Mouse (Mus musculus): ENCODE results near the gene Mettl1. TPM values are rescaled to one million over a fixed set of nuclear protein-coding genes. Genes with fewer than 3 reads are reported as not detected.
A peak's percentile ranks its signal among the peaks of the same experiment; 100 is the strongest.

The Mettl1 gene
- polyA plus RNA-seq, 1 experiment from 2014 or later: 17.4 TPM

GRCm38 (mm10) chr10:127054646-127055045 is 13.4 kb downstream of the Mettl1 start:
- peaks cover 19% of the 10 kb centered on the region for H3K27me3 ChIP-seq (ENCODE audit: control insufficient read depth, insufficient read depth, low read length)
- H3K36me3 ChIP-seq (ENCODE audit: control insufficient read depth, insufficient read depth, low read length): peaks cover 52% of the 10 kb centered on the region
- ATAC-seq (ENCODE audit: low FRiP score, low TSS enrichment) (no peak), DNase-seq (no peak)
- no peak overlapping the region for H3K4me3 ChIP-seq (replicated peaks; ENCODE audit: low read depth, low read length)
- 75% methylated on average over 4 of the region's 4 CpGs for WGBS
- H3K27ac ChIP-seq (replicated peaks; ENCODE audit: low read depth, low read length): no peak overlapping the region
- no peak overlapping the region for H3K9ac ChIP-seq (replicated peaks; ENCODE audit: low read length)
- H3K4me2 ChIP-seq (ENCODE audit: low read length): no peak overlapping the region
- H3K9me3 ChIP-seq (ENCODE audit: control insufficient read depth, low read length): no peaks in the 10 kb centered on the region
- peaks cover 13% of the 10 kb centered on the region; the same call in 1 of the 2 replicates for H3K4me1 ChIP-seq (ENCODE audit: control insufficient read depth, insufficient read depth, low read length)

- H3K36me3 ChIP-seq (ENCODE audit: control insufficient read depth, insufficient read depth, low read length): peaks cover 52% of the 10 kb centered on the region
These were observed 14.2 kb downstream of the Mettl1 start for GRCm38 (mm10) chr10:127055406-127055805.

GRCm38 (mm10) chr10:127056490-127056889 is 15.3 kb downstream of the Mettl1 start:
- 93% methylated on average over 20 of the region's 20 CpGs for WGBS

More at GRCm38 (mm10) chr10:127055406-127055805, 14.2 kb downstream of the Mettl1 start:
- no peak for ATAC-seq (ENCODE audit: low FRiP score, low TSS enrichment)
- WGBS: 95% methylated on average over 8 of the region's 8 CpGs
- Histone ChIP-seq H3K27me3 (ENCODE audit: control insufficient read depth, insufficient read depth, low read length) (peaks cover 11% of the 10 kb centered on the region), H3K4me1 (ENCODE audit: control insufficient read depth, insufficient read depth, low read length) (peaks cover 13% of the 10 kb centered on the region; the same call in 1 of the 2 replicates), H3K4me2 (ENCODE audit: low read length) (no peak overlapping the region), H3K4me3 (replicated peaks; ENCODE audit: low read depth, low read length) (no peak overlapping the region), H3K9ac (replicated peaks; ENCODE audit: low read length) (no peak overlapping the region), H3K27ac (replicated peaks; ENCODE audit: low read depth, low read length) (no peak overlapping the region), H3K9me3 (ENCODE audit: control insufficient read depth, low read length) (no peaks in the 10 kb centered on the region)
- DNase-seq: no peak

GRCm38 (mm10) chr10:127058161-127058560 is 16.9 kb downstream of the Mettl1 start:
- no peak for ATAC-seq (ENCODE audit: low FRiP score, low TSS enrichment)
- no peak overlapping the region; the same call in 1 of the 2 replicates for H3K9ac ChIP-seq (replicated peaks; ENCODE audit: low read length)
- under 1% methylated on average over 9 of the region's 9 CpGs for WGBS
- peak overlapping the region; percentile 75 for H3K4me2 ChIP-seq (ENCODE audit: low read length)
- H3K36me3 ChIP-seq (ENCODE audit: control insufficient read depth, insufficient read depth, low read length): peaks cover 46% of the 10 kb centered on the region
- peaks cover 29% of the 10 kb centered on the region; the same call in 1 of the 2 replicates for H3K4me1 ChIP-seq (ENCODE audit: control insufficient read depth, insufficient read depth, low read length)
- peak; percentile 90 for DNase-seq
- no peaks in the 10 kb centered on the region for H3K9me3 ChIP-seq (ENCODE audit: control insufficient read depth, low read length)
- H3K27ac ChIP-seq (replicated peaks; ENCODE audit: low read depth, low read length): no peak overlapping the region
- H3K4me3 ChIP-seq (replicated peaks; ENCODE audit: low read depth, low read length): peak overlapping the region; percentile 90
- H3K27me3 ChIP-seq (ENCODE audit: control insufficient read depth, insufficient read depth, low read length): no peaks in the 10 kb centered on the region

More at GRCm38 (mm10) chr10:127056490-127056889, 15.3 kb downstream of the Mettl1 start:
- DNase-seq (no peak), ATAC-seq (ENCODE audit: low FRiP score, low TSS enrichment) (no peak)
- H3K27me3 ChIP-seq (ENCODE audit: control insufficient read depth, insufficient read depth, low read length): 0 out of 2 replicates have a peak, but pooled peaks cover under 1% of the 10 kb centered on the region
- no peak overlapping the region for H3K9ac ChIP-seq (replicated peaks; ENCODE audit: low read length)
- H3K27ac ChIP-seq (replicated peaks; ENCODE audit: low read depth, low read length): no peak overlapping the region
- H3K4me1 ChIP-seq (ENCODE audit: control insufficient read depth, insufficient read depth, low read length): peaks cover 17% of the 10 kb centered on the region; the same call in 1 of the 2 replicates
- H3K4me2 ChIP-seq (ENCODE audit: low read length): no peak overlapping the region
- H3K36me3 ChIP-seq (ENCODE audit: control insufficient read depth, insufficient read depth, low read length): peaks cover 52% of the 10 kb centered on the region
- H3K9me3 ChIP-seq (ENCODE audit: control insufficient read depth, low read length): no peaks in the 10 kb centered on the region
- H3K4me3 ChIP-seq (replicated peaks; ENCODE audit: low read depth, low read length): no peak overlapping the region

GRCm38 (mm10) chr10:127058708-127059107 is 17.5 kb downstream of the Mettl1 start:
- H3K36me3 ChIP-seq (ENCODE audit: control insufficient read depth, insufficient read depth, low read length): peaks cover 43% of the 10 kb centered on the region
- no peaks in the 10 kb centered on the region for H3K9me3 ChIP-seq (ENCODE audit: control insufficient read depth, low read length)
- WGBS: 2% methylated on average over 8 of the region's 8 CpGs
- ATAC-seq (ENCODE audit: low FRiP score, low TSS enrichment): no peak
- H3K27ac ChIP-seq (replicated peaks; ENCODE audit: low read depth, low read length): peak overlapping the region; percentile 97; the same call in 1 of the 2 replicates
- H3K4me3 ChIP-seq (replicated peaks; ENCODE audit: low read depth, low read length): peak overlapping the region; percentile 90
- DNase-seq: peak; percentile 29
- peak overlapping the region; percentile 75 for H3K4me2 ChIP-seq (ENCODE audit: low read length)
- peaks cover 29% of the 10 kb centered on the region; the same call in 1 of the 2 replicates for H3K4me1 ChIP-seq (ENCODE audit: control insufficient read depth, insufficient read depth, low read length)
- H3K9ac ChIP-seq (replicated peaks; ENCODE audit: low read length): peak overlapping the region; percentile 98
- H3K27me3 ChIP-seq (ENCODE audit: control insufficient read depth, insufficient read depth, low read length): no peaks in the 10 kb centered on the region

- Histone ChIP-seq H3K9me3 (ENCODE audit: control insufficient read depth, low read length) (no peaks in the 10 kb centered on the region), H3K4me1 (ENCODE audit: control insufficient read depth, insufficient read depth, low read length) (peaks cover 29% of the 10 kb centered on the region; the same call in 1 of the 2 replicates), H3K9ac (replicated peaks; ENCODE audit: low read length) (peak overlapping the region; percentile 98), H3K4me3 (replicated peaks; ENCODE audit: low read depth, low read length) (peak overlapping the region; percentile 90), H3K27me3 (ENCODE audit: control insufficient read depth, insufficient read depth, low read length) (no peaks in the 10 kb centered on the region), H3K36me3 (ENCODE audit: control insufficient read depth, insufficient read depth, low read length) (peaks cover 36% of the 10 kb centered on the region), H3K27ac (replicated peaks; ENCODE audit: low read depth, low read length) (peak overlapping the region; percentile 97), H3K4me2 (ENCODE audit: low read length) (peak overlapping the region; percentile 75)
- under 1% methylated on average over 64 of the region's 92 CpGs for WGBS
- ATAC-seq (ENCODE audit: low FRiP score, low TSS enrichment) (0 out of 2 replicates have a peak, but pooled peaks have one; percentile 1), DNase-seq (peak; percentile 78)
These were observed 18.2 kb downstream of the Mettl1 start for GRCm38 (mm10) chr10:127059174-127059967.

- DNase-seq (peak; percentile 96), ATAC-seq (ENCODE audit: low FRiP score, low TSS enrichment) (peak; percentile 49)
- Histone ChIP-seq H3K9me3 (ENCODE audit: control insufficient read depth, low read length) (no peaks in the 10 kb centered on the region), H3K36me3 (ENCODE audit: control insufficient read depth, insufficient read depth, low read length) (peaks cover 34% of the 10 kb centered on the region), H3K4me3 (replicated peaks; ENCODE audit: low read depth, low read length) (peak within 1 kb of the TSS; percentile 90), H3K27ac (replicated peaks; ENCODE audit: low read depth, low read length) (peak within 1 kb of the TSS; percentile 97), H3K4me2 (ENCODE audit: low read length) (peak within 1 kb of the TSS; percentile 75), H3K27me3 (ENCODE audit: control insufficient read depth, insufficient read depth, low read length) (no peaks in the 10 kb centered on the region), H3K4me1 (ENCODE audit: control insufficient read depth, insufficient read depth, low read length) (peaks cover 35% of the 10 kb centered on the region; the same call in 1 of the 2 replicates), H3K9ac (replicated peaks; ENCODE audit: low read length) (peak within 1 kb of the TSS; percentile 98)
- WGBS: under 1% methylated on average over 65 of the region's 72 CpGs
These were observed 19.0 kb downstream of the Mettl1 start, which contains the start of gene March9 for GRCm38 (mm10) chr10:127059968-127060916. Gene March9 (minus strand): TSS chr10:127060184.

GRCm38 (mm10) chr10:127061085-127061484 is 19.9 kb downstream of the Mettl1 start:
- no peaks in the 10 kb centered on the region for H3K27me3 ChIP-seq (ENCODE audit: control insufficient read depth, insufficient read depth, low read length)
- H3K36me3 ChIP-seq (ENCODE audit: control insufficient read depth, insufficient read depth, low read length): peaks cover 34% of the 10 kb centered on the region
- H3K4me2 ChIP-seq (ENCODE audit: low read length): peak overlapping the region; percentile 75
- WGBS: 15% methylated on average over 5 of the region's 5 CpGs
- ATAC-seq (ENCODE audit: low FRiP score, low TSS enrichment): no peak
- H3K9me3 ChIP-seq (ENCODE audit: control insufficient read depth, low read length): no peaks in the 10 kb centered on the region
- H3K27ac ChIP-seq (replicated peaks; ENCODE audit: low read depth, low read length): peak overlapping the region; percentile 97
- H3K9ac ChIP-seq (replicated peaks; ENCODE audit: low read length): peak overlapping the region; percentile 98; the same call in 1 of the 2 replicates
- peak; percentile 49 for DNase-seq
- peaks cover 31% of the 10 kb centered on the region; the same call in 1 of the 2 replicates for H3K4me1 ChIP-seq (ENCODE audit: control insufficient read depth, insufficient read depth, low read length)
- peak overlapping the region; percentile 90 for H3K4me3 ChIP-seq (replicated peaks; ENCODE audit: low read depth, low read length)
